Mouse (Mus musculus) E14TG2a.4 (cell line): ENCODE data around the gene Dhrs11.

Experiments used
- CTCF ChIP-seq: conservative IDR thresholded peaks from 2 replicates; pipeline ENCODE4 v1.5.1; 2014; ENCODE audit warnings: low read length
- NANOG ChIP-seq: IDR thresholded peaks from 2 replicates; pipeline ENCODE4 v1.6.1; 2014; ENCODE audit warnings: borderline replicate concordance, low read length, mixed read lengths
- POU5F1 ChIP-seq: IDR thresholded peaks from 2 replicates; pipeline ENCODE4 v1.6.1; 2014; ENCODE audit warnings: low read length, borderline replicate concordance

- TF ChIP-seq CTCF (no peak), POU5F1 (no peak), NANOG (peak; percentile 48; the same call in 1 of the 2 replicates)
Observed at GRCm38 (mm10) chr11:84847475-84848090, 18.8 kb upstream of the Dhrs11 start.
